Mouse (Mus musculus): ENCODE results near the gene 1110008L16Rik. TPM values are rescaled to one million over a fixed set of nuclear protein-coding genes. Genes with fewer than 3 reads are reported as not detected.
A peak's percentile ranks its signal among the peaks of the same experiment; 100 is the strongest.
"Not testable (repeated sequence)": the region's sequence is repeated elsewhere in the genome, so short reads cannot be mapped to it uniquely, and the experiment has no call there.

Gene 1110008L16Rik
- total RNA-seq, 2 experiments from 2014 or later: 7.5 to 9.2 TPM

- no peak for DNase-seq (ENCODE audit: low spot score in 2 of 2)
Measured at GRCm38 (mm10) chr12:55389132-55390081, 90.0 kb downstream of the 1110008L16Rik start.

- no peak for DNase-seq (ENCODE audit: low spot score in 2 of 2)
Measured at GRCm38 (mm10) chr12:55392120-55392519, 92.7 kb downstream of the 1110008L16Rik start.

GRCm38 (mm10) chr12:55392733-55393577 lies 93.6 kb downstream of the 1110008L16Rik start:
- no peak for DNase-seq (ENCODE audit: low spot score in 2 of 2)

DNA sequence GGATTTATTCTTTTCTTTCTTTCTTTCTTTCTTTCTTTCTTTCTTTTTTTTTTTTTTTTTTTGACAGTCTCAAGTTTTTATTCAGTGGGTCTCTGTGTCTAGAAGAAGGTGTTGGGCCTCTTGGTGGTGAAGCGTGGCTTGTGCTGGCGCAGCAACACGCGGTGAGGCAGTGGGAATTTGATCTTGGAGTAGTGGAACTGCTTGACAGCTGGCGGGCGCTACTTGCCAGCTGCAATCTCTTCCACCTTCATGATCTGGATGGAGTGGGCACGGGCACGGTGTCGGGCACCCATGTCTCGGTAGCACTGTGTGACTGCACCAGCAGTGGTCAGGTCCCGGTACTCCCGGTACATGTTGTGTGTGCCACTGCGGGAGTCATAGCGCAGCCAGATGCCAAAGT lies 96.2 kb downstream of the 1110008L16Rik start:
- not testable (repeated sequence) for DNase-seq (ENCODE audit: low spot score in 2 of 2)

DNA sequence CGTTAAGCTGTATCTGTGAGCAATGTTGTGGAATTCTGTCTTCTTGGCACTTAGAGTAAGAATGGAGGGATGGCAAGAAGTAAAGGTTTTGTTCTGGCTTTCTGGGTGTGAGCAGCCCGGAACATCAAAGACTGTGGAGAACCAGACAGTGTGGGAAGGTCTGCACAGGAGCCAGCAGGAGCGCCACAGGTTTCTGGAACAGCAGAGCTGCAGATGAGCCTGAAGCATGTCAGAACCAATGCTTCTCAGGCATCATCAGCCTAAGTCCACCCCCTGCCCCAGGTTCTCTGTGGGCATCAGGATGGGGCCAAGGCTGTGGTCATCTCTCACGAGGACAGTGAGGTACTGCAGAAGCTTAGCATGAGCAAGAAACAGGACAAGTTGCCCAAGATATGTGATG lies 97.2 kb downstream of the 1110008L16Rik start:
- DNase-seq (ENCODE audit: low spot score in 2 of 2): no peak

GRCm38 (mm10) chr12:55397544-55398239 lies 98.3 kb downstream of the 1110008L16Rik start:
- no peak for DNase-seq (ENCODE audit: low spot score in 2 of 2)

- DNase-seq (ENCODE audit: low spot score in 2 of 2): peak; percentile 86 to 91
Measured at GRCm38 (mm10) chr12:55398240-55399127, 99.1 kb downstream of the 1110008L16Rik start.

- no peak for DNase-seq (ENCODE audit: low spot score in 2 of 2)
Measured at GRCm38 (mm10) chr12:55399128-55399677, 99.8 kb downstream of the 1110008L16Rik start.

DNA sequence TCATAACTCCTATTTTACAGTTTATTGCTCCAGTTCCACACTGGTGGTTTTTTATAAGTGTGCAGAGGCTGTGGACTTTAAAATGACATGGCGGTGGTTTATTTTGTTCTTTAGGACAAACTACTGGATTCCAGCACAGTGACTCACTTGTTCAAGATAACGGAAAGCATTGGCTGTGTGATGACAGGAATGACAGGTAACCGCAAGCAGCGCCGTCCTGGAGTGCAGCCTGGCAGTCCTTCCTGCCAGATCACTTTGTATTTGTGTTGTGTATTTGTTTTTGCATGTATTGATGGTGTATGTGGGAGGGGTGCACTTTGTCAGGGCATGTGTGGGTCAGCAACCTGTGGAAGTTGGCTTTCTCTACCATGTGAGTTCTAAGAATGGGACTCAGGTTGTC lies 108.5 kb downstream of the 1110008L16Rik start:
- no peak for DNase-seq (ENCODE audit: low spot score in 2 of 2)

GRCm38 (mm10) chr12:55415255-55415654 lies 115.9 kb downstream of the 1110008L16Rik start:
- DNase-seq (ENCODE audit: low spot score in 2 of 2): no peak

- DNase-seq (ENCODE audit: low spot score in 2 of 2): no peak
Measured at GRCm38 (mm10) chr12:55415762-55416161, 116.4 kb downstream of the 1110008L16Rik start.

DNA sequence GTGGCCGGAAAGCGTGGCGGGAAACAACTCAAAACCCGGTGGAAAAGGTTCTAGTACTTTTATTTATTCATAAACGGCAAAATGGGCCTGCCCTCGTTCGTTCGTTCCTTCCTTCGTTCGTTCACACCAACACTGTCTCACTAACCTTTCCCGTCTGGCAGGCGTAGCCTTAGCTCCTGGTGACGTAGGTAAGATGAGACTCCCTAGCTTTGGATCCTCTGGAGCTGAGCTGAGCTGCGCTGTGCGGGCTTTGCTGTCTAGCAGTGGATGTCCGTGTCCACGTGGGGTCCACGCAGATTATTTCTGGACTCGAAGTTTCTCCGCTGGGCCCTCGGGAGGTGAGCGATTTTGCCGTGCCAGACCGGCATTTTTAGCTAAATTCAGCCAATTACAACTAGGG lies 120.8 kb downstream of the 1110008L16Rik start:
- no peak for DNase-seq (ENCODE audit: low spot score in 2 of 2)

DNA sequence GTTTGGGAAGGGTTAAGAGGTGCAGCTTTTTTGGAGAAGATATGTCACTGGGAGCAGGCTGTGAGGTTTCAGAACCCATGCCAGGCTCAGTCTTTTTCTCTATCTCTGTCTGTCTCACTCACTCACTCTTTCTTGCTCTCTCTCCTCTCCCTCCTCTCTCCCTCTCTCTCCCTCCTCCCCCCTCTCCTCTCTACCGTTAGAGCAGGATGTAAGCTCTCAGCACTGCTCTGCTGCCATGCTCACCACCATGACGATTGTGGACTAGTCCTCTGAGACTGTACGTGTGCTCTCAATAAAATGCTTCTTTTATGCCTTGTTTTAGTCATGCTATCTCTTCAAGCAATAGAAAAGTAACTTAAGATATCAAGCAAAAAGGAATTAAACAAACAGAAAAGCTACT lies 122.7 kb downstream of the 1110008L16Rik start:
- no peak for DNase-seq (ENCODE audit: low spot score in 2 of 2)

GRCm38 (mm10) chr12:55426300-55426699 lies 126.9 kb downstream of the 1110008L16Rik start:
- DNase-seq (ENCODE audit: low spot score in 2 of 2): no peak

DNA sequence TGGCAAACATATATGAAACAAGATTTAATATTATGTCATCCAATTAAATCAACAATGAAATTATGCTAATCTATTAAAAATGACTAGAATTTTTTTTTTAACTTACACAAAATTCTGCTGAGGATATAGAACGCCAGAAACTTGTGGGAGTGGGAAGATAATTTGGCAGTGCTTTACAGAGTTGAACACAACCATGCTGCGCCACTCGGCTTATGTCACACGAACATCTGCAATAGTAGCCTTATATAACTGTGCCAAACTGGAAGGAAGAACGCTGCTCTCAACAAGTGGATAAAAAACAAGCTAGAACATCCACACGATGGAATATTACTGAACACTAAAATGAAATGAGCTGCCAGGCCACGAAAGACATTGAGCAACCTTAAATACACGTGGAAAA lies 129.8 kb downstream of the 1110008L16Rik start:
- DNase-seq (ENCODE audit: low spot score in 2 of 2): no peak

DNA sequence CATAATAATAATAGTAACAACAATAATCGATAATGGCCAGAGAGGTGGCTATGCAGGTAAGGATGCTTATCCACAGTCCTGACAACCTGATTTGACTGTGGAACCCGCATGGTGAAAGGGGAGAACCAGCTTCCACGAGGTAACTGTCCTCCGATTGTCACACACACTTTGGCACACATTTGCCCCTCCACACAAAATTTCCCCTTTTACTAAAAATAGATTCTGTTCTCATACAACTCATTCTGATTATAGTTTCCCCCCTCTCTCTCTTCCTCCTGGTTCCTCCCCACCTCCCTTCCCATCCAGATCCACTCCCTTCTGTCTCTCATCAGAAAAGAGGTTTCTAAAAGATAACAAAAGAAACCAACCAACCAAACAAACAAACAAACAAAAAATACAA lies 130.6 kb downstream of the 1110008L16Rik start:
- DNase-seq (ENCODE audit: low spot score in 2 of 2): no peak

Measured in layer of hippocampus, adult 18-20 months (tissue).